Mouse (Mus musculus): ENCODE data around the gene Pde11a.

The Pde11a gene

GRCm38 (mm10) chr2:76090506-76090905, 248.1 kb downstream of the Pde11a start:
- DNase-seq (ENCODE audit: low spot score): no peak

DNA sequence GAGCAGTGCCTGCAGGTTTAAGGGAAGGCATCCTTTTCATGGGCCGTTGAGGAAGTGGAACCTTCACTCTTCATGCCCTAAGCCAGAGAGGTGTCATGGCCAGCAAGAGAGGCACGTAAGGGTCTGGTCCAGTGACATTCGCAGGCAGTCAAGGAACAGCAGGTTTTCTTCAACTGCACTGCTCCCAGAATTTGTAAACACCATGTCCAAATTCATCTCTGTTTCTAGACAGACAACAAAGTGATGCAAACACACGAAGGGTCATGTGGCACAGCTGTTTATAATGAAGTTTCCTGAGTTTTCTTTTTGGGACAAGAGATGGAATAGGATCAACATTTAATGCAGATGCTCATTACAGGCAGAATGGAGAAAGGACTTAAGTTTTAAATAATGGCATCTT, 249.7 kb downstream of the Pde11a start:
- no peak for DNase-seq (ENCODE audit: low spot score)

DNA sequence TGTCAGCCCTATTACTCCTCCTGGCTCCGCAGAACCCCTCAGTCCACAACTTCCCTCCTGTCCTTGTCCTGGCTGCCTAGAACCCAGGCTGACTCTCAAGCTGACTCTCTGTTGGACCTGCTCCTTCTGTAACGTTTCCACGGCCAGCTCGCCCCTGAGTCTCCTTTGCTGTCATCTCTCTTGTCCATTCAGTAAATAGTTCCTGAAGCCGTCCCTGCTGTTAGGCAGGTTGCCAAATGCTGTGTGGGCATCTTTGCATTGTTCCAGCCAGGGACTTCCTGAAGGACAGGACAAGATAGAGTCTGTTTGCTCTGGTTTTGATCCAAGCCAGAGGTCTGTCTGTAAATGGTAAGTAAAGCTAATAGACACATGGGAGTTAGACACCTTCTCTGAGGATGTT, 250.2 kb downstream of the Pde11a start:
- peak; percentile 54 for DNase-seq (ENCODE audit: low spot score)

DNA sequence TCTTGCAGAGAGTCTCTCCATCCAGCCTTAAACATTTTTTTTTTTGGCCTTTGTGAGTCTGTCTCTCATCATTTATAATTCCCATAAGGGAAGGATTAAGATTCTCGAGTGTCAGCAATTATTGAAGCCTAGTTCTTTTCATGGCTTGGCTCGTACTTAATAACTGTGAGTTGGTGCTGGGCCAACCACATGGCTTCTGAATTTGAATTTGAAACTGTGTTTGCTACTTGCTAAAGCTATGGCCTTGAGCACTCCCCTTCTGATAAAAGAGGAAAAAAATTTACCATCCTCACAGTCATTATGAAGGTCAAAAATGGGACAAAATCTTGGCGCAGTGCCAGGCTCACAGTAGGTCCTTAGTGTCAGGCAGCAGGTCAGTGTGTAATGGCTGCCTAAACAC, 251.4 kb downstream of the Pde11a start:
- peak; percentile 67 for DNase-seq (ENCODE audit: low spot score)

- DNase-seq (ENCODE audit: low spot score): peak; percentile 43
Observed at GRCm38 (mm10) chr2:76084982-76085381, 253.6 kb downstream of the Pde11a start.

DNA sequence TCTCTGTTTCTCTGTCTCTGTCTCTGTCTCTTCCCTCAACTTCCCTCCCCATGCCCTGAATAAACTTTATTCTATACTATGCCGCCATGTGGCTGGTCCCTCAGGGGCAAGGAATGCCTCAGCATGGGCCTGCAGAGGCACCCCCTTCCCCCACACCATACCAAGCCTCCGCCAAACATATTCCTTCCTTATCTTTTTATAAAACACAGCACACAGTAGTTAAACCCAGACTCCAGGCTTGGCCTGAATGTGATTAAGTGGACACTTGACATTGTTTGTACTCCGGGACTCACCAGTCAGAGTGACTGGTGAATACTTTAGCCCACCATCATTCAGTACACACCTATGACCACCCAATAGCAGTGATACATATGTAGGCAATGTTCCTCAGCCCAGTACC, 254.7 kb downstream of the Pde11a start:
- DNase-seq (ENCODE audit: low spot score): no peak

DNA sequence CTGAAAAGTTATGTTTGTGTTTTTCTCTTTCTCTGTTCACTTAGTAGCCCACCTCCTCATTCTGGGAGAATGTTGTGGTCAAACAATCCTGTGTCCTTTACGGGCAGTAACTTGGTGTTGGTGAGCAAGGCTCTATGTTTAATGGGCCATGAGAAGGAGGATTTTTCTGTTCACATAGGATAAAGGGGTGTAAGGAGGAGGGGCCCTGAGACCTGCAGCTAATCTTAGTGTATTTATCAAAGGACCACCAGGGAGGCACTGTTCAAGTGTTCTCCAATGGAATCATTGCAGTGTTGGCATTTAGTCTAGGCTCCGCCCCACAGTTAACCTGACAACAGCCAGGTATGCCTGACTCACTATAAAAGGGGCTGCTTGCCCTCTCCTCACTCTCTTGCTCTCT, 255.2 kb downstream of the Pde11a start:
- DNase-seq (ENCODE audit: low spot score): no peak

DNA sequence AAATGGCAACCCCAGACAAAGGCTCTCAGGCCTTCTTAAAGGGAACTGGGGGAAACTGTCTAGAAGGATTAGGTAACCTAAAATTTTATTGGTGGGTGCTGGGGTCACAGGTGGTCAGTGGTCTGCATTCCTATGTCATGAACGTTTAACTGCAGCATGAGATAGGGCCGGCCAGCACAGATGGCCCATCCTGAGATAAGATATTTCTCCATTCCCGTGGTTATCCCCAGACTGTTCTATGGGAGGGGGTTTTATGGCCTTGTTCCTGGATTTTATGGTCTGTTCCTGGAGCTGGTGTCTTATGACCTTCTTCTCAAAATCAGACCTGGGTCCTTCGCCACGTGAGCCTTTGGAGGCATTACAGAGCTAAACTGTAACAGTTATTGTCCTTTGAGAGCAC, 256.6 kb downstream of the Pde11a start:
- DNase-seq (ENCODE audit: low spot score): no peak

DNA sequence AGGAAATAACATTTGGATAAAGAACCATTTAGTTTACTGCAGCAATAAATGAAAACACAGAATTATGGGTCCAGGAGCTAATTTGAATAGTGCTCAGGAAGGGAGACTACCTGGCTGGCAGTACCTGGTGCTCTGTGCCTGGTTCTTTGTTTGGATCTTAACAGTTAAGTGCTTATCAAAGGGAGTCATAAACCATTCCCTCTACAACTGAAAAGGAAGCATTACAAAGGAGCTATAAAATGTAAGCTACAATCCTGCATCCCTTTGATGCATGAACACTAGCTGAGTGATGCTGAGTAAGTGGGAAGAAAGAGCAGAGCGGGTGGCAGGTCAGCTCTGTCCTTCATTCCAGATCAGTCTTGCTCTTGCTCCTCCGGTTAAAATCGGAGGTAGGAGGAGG, 258.0 kb downstream of the Pde11a start:
- DNase-seq (ENCODE audit: low spot score): no peak

DNA sequence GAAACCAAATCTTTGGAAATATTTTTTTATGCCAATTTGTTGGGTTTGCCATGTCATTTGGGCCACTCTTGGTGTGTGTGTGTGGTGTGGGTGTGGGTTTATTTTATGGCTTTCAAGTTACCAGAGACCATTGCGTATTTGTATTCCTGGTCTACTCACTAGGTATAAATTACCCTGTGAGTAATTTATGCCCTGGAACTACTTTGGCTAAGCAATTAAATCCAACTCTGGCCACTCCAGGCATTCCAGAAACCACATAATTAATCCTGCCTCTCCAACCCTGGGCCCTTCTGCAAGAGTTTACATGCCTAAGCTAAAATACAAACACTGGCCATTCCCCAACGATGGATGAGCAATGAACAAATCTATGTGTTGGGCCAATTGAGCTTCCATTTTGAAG, 261.7 kb downstream of the Pde11a start:
- DNase-seq (ENCODE audit: low spot score): no peak

GRCm38 (mm10) chr2:76076047-76076446, 262.5 kb downstream of the Pde11a start:
- DNase-seq (ENCODE audit: low spot score): no peak

DNA sequence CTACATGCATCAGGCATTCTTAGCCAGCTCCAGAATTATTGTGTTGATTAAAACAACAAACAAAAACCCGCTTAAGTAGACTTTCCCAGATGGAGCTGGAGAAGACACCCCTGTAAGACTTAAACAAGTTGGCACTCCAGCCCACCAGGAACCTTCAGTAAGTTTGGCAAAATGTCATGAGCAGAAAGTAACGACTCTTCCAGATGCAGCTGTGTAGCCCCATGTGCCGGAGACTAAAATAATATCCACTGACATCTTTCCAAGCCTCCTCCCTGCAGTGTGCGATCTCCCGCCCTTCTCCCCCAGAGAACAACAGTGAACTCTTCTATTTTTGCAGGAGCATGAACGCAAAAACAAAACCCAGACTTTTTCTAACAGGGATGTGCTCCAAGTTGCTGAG, 265.5 kb downstream of the Pde11a start:
- DNase-seq (ENCODE audit: low spot score): no peak

GRCm38 (mm10) chr2:76070432-76071306, 267.9 kb downstream of the Pde11a start:
- peak; percentile 71 for DNase-seq (ENCODE audit: low spot score)

DNA sequence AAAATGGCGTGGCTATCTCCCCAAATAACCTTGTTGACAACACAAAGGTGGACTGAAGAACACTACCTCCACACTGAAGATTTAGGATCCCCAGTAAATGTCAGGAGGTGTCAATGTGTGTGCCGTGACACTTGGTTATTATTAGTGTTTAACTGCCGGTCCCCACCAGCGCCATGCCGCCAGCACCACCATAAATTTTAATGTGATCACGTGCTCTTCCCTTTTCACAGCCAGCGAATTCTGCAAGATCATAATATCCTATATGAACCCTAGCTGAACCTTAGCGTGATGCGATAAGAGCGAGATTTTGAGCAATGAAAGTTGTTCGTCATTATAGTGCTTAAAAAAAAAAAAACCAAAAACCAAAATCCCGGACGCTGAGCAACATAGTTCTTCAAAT, 269.3 kb downstream of the Pde11a start:
- DNase-seq (ENCODE audit: low spot score): no peak

DNA sequence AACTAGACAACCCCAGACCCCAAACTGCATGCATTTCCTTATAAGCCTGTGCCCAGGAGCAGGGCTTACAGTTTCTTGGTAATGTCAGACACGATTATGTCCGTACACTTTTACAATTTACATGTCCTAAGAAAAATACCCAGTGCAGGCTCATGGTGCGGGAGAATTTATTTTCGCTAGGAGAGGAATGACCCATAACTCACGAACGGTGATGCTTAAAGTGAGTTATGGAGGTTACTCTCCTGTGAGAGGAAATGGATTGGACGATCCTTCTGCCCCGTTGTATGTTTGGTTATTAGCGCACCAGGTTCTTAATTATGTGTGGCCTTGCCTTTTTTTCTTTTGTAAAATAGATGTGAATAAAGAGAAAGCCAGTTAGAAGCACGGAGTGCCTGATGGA, 270.4 kb downstream of the Pde11a start:
- no peak for DNase-seq (ENCODE audit: low spot score)

DNA sequence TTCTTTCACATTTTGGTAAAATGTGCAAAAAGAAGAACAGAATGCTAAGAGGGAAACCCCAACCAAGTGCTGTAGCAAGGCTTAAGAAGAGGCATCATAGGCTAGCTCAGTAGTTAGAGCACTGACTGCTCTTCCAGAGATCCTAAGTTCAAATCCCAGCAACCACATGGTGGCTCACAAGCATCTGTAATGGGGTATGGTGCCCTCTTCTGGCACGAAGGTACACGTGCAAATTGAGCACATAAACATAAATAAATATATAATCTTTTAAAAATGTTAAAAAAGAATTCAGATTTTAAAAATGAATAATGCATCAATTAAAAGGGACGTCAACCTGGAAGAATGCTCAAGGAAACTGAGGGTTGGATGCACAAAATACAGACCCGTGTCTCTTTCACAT, 271.4 kb downstream of the Pde11a start:
- DNase-seq (ENCODE audit: low spot score): no peak

GRCm38 (mm10) chr2:76065292-76065691, 273.3 kb downstream of the Pde11a start:
- no peak for DNase-seq (ENCODE audit: low spot score)

DNA sequence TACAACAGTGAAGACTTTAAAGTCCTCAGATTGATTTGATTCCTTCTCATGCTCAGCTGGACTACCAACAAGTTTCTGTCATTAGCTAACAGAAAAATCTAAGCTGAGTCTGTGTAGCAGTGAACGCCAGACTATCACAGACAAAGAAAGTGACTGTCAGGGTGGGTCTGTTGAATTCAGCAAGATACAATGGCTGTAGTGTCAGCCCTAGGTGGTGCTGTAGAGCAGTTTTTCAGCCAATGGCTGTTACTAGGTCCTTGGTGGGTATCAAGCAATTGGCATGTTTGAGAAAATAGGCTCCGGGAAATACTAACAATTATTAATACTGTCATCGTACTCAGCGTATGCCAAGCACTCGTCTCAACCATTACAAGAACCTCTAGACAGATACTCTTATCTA, 274.5 kb downstream of the Pde11a start:
- no peak for DNase-seq (ENCODE audit: low spot score)

DNA sequence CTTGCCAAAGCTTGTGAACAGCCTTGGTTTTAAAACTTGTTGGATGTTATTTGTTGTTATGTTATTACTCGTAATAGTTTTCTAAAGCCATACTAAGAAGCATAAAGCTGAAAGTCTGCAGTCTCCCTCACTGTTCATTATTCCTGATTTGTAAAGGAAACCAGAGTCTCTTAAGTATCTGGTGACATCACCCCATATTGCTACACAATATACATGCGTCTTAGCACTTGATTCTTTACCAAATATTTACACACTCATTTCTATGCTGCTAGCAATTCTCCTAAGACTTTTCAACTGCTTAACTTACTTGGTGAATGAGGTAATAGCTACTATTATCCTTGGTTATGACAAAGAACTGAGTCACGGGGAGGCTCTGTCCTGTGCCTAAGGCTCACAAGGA, 278.4 kb downstream of the Pde11a start:
- no peak for DNase-seq (ENCODE audit: low spot score)

- no peak for DNase-seq (ENCODE audit: low spot score)
Observed at GRCm38 (mm10) chr2:76059595-76059994, 279.0 kb downstream of the Pde11a start.

GRCm38 (mm10) chr2:76058661-76059467, 279.7 kb downstream of the Pde11a start:
- no peak for DNase-seq (ENCODE audit: low spot score)

GRCm38 (mm10) chr2:76057555-76057954, 281.0 kb downstream of the Pde11a start:
- no peak for DNase-seq (ENCODE audit: low spot score)

DNA sequence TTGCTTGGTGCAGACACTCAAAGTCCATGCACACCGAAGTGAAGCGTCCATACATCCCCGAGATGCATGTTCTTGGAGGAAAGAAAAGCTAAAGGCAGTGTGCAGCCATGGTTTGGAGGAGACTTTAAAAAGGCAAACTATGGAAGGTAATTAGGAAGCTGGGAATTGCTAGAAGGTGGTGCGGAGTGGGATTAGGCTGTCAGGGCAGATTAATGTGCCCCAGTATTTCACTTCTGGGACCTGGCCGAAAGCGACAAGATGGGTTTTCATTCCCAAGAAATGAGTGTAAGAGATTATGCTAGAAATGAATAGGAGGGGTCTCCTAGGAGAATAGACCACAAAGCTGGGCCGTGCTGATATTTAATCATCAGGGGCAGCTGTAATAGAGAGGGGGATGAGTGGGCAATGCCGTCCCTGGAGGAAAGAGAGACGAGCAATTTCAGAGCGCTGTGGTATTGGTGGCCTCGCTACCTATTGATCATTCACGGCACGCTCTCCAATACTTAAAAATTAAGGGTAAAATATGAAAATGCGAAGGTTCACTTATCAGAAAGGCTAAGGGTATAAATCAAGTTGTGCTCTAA, 284.7 kb downstream of the Pde11a start:
- DNase-seq (ENCODE audit: low spot score): no peak

Data from ovary, adult 18-20 months (tissue).